Mouse (Mus musculus) heart, postnatal 4 days (tissue): ENCODE measurements around the gene Cdh23. TPM values are rescaled to one million over a fixed set of nuclear protein-coding genes. Genes with fewer than 3 reads are reported as not detected.

ENCODE experiments used
- DNase-seq: peaks from one replicate; pipeline ENCODE4 v3.0.0; 2021
- total RNA-seq, 2 experiments: library from RNA; stranded (reverse); gene quantifications; 2 replicates each; pipeline ENCODE4 v1.2.3; 2021

Gene Cdh23
- total RNA-seq, 2 experiments from 2014 or later: 4.0 to 4.4 TPM

DNA sequence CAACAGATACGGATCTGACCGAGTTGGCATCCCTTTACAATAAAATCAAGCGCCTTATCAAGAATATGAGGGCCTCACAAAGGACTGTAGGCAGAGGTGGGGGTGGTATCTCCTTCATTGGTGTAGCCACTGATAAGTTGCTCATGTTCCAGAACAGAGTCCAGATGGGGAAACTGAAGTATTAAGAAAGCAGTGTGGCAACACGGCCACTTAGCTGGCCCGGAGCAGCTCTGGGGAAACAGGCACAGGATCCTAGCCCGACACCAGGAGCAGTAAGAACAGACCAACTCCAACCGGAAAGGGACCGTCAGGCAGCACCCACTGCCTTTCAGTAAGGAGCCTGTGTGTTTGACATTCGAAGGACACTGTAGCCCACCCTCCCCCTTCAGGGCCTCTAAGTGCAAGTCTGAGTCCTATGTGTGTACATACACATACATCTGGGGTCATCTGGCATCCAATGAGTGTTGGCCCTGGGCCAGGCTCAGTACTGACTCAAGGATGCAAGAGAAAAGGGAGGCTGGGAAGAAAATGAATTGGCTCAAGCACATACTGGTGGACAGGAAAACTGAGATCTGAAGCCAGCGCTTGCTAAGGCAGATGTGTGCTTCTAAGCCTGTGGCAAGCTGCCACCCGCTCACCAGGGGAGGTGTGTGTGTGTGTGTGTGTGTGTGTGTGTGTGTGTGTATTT, 367.2 kb downstream of the Cdh23 start:
- peak; percentile 42 for DNase-seq

- DNase-seq: no peak
Observed at GRCm38 (mm10) chr10:60316166-60316565, 380.1 kb downstream of the Cdh23 start.

DNA sequence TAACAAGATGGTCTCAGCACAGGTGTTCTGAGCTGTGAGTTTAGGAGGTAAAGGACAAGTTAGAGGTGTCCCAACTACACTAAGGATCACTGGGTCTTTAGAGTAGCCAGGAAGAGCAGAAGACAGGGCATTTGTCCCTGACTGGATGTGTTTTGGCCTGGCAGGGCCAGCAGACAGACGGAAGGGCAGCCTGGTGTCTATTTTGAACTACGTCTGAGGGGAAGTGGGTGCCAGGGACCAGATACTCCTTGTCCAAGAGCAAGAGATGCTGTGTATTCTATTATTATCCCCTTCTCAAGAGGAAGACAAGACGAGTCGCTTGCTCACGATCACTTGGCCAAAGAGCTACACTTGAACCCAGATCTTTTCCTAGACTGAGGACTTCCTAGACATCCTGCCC, 382.7 kb downstream of the Cdh23 start:
- DNase-seq: no peak

- DNase-seq: no peak
Observed at GRCm38 (mm10) chr10:60310629-60311028, 385.7 kb downstream of the Cdh23 start.

- DNase-seq: peak; percentile 83
Observed at GRCm38 (mm10) chr10:60304854-60305628, 391.2 kb downstream of the Cdh23 start.

DNA sequence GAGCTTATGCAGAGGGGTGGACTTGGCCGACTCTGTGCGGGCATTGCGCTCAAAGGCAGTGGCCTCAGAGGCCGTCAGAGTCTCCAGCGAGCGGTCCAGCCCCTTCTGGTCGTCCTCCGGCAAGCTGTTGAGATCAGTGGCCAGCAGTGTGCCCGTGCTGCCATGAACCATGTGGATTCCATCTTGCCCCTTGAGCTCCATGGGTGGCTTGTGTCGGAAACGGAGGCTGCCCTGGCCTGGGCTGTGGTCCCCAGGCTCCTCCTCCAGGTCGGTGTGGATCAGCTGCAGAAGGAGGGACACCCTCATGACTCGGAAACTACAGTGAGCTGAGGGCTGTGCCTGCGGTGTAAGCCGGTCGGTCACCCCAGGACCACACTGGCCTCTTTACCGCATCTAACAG, 392.9 kb downstream of the Cdh23 start:
- DNase-seq: no peak

DNA sequence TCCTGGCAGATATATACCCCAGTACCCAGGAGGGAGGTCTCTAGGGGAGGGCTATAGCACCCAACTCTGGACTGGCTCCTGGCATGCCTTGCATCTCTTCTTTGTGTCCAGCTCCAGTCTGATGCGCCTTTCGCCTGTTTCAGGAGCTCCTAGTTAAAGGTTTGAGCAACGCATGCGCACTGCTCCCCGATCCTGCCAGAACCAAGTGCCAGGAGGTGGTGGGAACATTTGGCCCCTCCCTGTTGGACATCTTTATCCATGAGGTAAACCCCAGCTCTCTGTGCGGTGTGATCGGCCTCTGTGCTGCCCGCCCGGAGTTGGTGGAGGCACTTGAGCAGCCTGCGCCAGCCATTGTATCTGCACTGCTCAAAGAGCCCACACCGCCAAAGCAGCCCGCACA, 396.7 kb downstream of the Cdh23 start:
- no peak for DNase-seq

- no peak for DNase-seq
Observed at GRCm38 (mm10) chr10:60296027-60296426, 400.3 kb downstream of the Cdh23 start.

DNA sequence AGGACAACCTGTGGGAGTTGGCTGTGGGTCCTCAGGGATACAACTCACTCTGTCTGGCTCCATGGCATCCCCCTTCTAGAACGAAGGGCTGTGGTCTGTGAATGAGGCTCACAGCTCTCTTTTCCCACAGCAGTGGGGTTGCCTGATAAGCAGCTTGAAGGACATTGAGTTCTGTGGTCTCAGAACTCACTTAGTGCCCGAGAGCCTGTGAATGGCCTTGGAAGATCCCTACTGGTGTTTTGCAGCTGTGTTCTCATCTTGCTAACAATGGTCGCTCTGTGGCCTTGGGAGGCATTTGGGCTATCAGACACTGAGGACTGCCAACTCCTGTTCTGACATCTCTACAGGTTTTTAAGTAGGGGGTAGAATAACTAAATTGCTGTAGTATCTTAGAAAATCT, 400.9 kb downstream of the Cdh23 start:
- DNase-seq: no peak

GRCm38 (mm10) chr10:60294621-60295020, 401.7 kb downstream of the Cdh23 start:
- DNase-seq: no peak

GRCm38 (mm10) chr10:60292209-60292608, 404.1 kb downstream of the Cdh23 start:
- DNase-seq: no peak

- no peak for DNase-seq
Observed at GRCm38 (mm10) chr10:60290739-60291110, 405.6 kb downstream of the Cdh23 start.

- DNase-seq: no peak
Observed at GRCm38 (mm10) chr10:60290026-60290738, 406.1 kb downstream of the Cdh23 start.

GRCm38 (mm10) chr10:60289216-60289615, 407.1 kb downstream of the Cdh23 start:
- no peak for DNase-seq

DNA sequence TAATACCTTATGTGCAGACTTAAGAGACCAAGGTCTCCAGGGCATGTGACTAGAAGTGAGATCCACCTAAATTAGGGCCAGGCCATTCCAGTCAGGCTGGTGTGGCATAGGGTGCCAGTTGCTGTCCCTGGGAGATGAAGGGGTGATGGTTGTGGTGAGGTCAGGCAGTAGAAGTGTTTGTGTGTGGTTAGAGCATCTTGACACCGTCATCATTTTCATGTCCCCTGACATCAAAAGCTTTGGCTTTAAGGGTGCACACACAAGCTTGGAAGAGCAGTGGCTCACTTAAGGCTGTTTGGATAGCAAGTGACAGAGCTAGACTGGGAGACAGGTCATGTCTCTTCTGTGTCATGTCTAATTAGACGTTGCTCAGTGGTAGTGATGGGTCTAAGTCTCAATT, 408.6 kb downstream of the Cdh23 start:
- DNase-seq: no peak

- no peak for DNase-seq
Observed at GRCm38 (mm10) chr10:60287161-60287560, 409.1 kb downstream of the Cdh23 start.

- DNase-seq: no peak
Observed at GRCm38 (mm10) chr10:60286546-60286945, 409.7 kb downstream of the Cdh23 start.

DNA sequence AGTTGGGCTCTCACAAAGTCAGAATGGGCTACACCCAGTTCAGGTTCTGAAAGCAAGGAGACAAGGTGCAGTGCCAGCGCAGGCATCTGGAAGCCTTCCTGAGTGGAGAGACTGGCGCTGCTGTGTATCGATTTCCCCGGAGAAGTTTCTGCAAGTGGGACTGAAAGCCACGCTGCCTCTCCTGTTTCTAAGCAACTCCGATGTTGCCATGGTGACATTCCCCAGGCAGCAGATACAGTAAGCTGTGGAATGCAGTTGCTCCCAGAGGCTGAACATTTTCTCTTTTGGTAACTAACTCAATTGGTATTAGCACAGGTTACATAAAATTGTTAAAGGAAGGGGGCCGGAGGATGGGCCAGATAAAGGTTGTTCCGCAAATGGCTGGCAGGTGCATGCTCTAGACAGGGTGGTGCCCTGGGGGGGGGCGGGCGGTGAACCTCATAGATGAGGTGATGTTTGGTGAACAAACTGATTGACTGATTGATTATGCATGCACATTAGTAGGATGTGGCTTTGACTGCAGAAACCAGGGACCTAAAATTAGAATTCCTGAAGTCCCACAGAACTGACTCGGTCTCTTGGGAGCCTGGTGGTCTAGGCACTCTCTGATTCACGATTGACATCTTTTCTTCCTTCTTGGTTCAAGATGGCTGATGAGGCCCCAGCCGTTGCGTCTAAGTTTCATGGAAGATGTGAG, 410.5 kb downstream of the Cdh23 start:
- peak; percentile 68 for DNase-seq

GRCm38 (mm10) chr10:60285183-60285582, 411.1 kb downstream of the Cdh23 start:
- DNase-seq: no peak

DNA sequence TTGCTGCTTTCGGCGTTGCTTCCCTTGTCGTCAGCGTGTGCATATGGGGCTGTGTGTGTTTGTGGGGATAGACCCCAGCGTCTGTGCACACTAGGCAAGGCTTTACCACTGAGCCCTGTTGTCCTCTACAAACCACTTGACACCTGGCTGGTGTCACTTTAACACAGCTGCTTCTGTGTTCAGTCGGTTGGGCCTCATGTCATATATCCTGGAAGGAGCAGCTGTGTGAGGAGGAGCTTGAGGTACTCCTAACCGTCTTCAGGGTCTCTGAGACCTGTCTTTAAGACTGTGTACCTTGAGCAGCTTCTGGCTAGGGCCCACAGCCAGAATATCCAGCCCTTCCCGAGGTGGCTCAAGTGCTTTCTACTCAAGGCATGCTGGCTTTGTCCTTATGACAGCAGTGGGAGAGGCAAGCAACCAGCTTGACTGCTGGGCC, 411.6 kb downstream of the Cdh23 start:
- DNase-seq: no peak

GRCm38 (mm10) chr10:60284248-60284647, 412.0 kb downstream of the Cdh23 start:
- DNase-seq: no peak

DNA sequence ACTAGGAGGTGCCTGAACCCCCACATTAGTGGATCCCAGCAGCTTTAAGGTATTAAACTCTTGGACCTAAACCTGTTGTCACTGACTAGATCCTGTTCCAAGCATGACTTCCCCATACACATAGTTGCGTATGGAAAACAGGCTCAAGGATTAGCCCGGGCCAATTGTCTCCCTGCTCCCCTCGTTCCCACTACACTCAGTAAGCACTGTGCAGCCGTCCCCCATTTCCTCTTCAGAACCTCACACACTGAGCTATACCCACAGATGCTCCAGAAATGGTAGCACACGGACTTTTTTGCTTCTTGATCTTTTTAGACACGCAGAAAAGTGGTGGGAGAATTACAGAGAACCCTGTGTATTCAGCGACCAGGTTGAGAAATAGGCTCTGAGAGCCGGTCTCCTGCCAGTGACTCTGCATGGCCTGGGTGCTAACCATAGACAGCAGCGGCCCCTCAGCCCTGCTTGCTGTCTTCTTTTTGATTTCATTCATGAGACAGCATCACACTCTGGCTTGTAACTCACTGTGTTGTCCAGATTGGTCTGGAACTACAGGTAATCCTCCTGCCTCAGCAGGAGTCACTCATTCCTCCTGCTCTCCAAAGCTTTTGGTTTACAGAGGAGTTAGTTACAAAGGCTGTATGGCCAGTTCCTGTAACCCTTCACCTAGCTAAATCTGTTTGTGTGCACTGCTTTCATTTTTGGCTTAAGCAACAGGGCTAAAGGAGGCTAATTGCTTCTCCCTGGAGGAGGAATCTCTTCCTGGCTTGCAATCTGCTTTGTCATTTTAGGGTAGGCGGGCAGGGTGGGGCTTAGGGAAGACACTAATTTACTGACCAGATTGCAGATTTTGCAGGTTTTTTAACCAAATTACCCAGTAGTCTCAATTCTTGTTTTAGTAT, 413.9 kb downstream of the Cdh23 start:
- no peak for DNase-seq
